Mouse (Mus musculus): ENCODE measurements around the gene Tmem178b. TPM values are rescaled to one million over a fixed set of nuclear protein-coding genes. Genes with fewer than 3 reads are reported as not detected.

Tmem178b gene
- total and polyA plus RNA-seq, 3 experiments: 0.16 TPM; not detected in 2

DNA sequence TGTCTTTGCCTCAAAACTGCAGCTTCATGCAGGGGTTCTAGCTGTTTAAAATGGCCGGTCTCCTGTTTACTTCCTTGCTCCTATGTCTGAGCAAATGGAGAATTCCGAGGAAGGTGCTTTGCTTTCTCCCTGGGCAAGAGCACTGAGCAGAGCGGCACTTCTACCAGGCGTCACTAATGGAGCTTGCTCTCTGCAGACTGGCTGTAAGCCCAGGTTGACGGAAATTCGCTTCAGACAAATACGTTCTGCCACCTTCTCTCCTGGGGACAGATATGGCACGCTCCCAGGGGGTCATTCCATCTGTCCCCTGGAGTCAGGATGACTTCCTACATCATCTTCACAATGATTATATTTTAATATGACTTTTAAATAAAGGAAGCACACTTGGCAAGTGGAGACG, 271.3 kb downstream of the Tmem178b start:
- Histone ChIP-seq H3K4me1 (ENCODE audit: insufficient read depth, low read depth, low read length) (no peaks in the 10 kb centered on the region), H3K4me3 (ENCODE audit: low read depth, low read length) (no peak overlapping the region), H3K27me3 (ENCODE audit: insufficient read depth, low read length) (no peaks in the 10 kb centered on the region), H3K9me3 (replicated peaks) (no peaks in the 10 kb centered on the region), H3K36me3 (replicated peaks) (no peaks in the 10 kb centered on the region)
- no peak for DNase-seq (ENCODE audit: low spot score)
- no peak for ATAC-seq (ENCODE audit: extremely low read depth, insufficient number of reproducible peaks, low FRiP score, poor library complexity, severe bottlenecking)
- no peak for TF ChIP-seq CTCF (IDR thresholded peaks at IDR 0.05; ENCODE audit: low read depth, low read length)

DNA sequence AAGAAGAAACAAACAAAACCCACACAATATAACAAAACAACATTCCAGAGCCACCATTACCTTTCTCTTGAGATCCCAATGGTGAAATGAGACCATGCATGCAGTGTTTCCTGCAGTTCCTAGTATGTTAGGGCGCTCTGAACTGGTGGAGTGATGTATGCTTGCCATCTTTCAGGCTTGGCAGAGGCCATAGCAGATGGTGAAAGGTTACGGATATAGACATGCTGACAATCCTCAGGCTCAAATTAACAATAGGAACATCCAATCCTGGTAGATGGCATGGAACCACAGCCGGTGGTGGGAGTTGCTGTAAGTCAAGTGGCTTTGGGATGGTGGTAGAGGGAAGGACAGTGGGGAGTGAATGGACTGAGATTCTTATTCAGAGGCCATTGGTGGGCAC, 272.5 kb downstream of the Tmem178b start:
- Histone ChIP-seq H3K27me3 (ENCODE audit: insufficient read depth, low read length) (no peaks in the 10 kb centered on the region), H3K4me3 (ENCODE audit: low read depth, low read length) (no peak overlapping the region)
- TF ChIP-seq TAL1 (conservative IDR thresholded peaks at IDR 0.05; ENCODE audit: low read depth, low read length) (no peak), CTCF (IDR thresholded peaks at IDR 0.05; ENCODE audit: low read depth, low read length) (no peak), GATA1 (IDR thresholded peaks at IDR 0.05; ENCODE audit: borderline replicate concordance, low read length) (no peak), POLR2AphosphoS5 (IDR thresholded peaks at IDR 0.05; ENCODE audit: insufficient replicate concordance, low read depth, low read length) (no peak), GATA2 (IDR thresholded peaks at IDR 0.05; ENCODE audit: borderline replicate concordance, low read depth, low read length) (no peak)

DNA sequence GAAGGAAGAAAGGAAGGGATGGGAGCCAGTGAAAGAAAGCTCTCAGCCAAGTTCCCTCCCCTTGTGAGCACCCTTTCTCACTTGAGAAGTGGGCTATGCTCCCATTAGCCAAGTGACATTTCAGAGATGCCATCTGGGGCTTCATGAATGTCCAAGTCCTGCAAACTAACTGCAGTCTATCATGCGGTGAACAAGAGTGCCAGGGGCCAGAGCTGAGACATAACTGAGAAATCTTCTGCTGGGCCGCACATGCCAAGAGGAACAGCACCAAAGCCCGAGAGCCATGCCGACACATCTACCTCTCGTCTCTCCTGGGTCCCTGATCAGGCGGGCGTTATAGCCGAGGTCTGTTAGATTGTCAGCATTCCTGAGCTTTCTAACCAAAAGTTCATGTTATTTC, 279.2 kb downstream of the Tmem178b start:
- TF ChIP-seq GATA2 (IDR thresholded peaks at IDR 0.05; ENCODE audit: borderline replicate concordance, low read depth, low read length) (no peak), CTCF (IDR thresholded peaks at IDR 0.05; ENCODE audit: low read depth, low read length) (no peak), TAL1 (conservative IDR thresholded peaks at IDR 0.05; ENCODE audit: low read depth, low read length) (no peak), GATA1 (IDR thresholded peaks at IDR 0.05; ENCODE audit: borderline replicate concordance, low read length) (no peak), POLR2AphosphoS5 (IDR thresholded peaks at IDR 0.05; ENCODE audit: insufficient replicate concordance, low read depth, low read length) (no peak)
- Histone ChIP-seq H3K27me3 (ENCODE audit: insufficient read depth, low read length) (no peaks in the 10 kb centered on the region), H3K4me1 (ENCODE audit: insufficient read depth, low read depth, low read length) (no peaks in the 10 kb centered on the region), H3K9me3 (replicated peaks) (no peaks in the 10 kb centered on the region), H3K36me3 (replicated peaks) (no peaks in the 10 kb centered on the region), H3K4me3 (ENCODE audit: low read depth, low read length) (no peak overlapping the region)
- DNase-seq (ENCODE audit: low spot score) (no peak), ATAC-seq (ENCODE audit: extremely low read depth, insufficient number of reproducible peaks, low FRiP score, poor library complexity, severe bottlenecking) (no peak)

More for the DNA sequence above, 272.5 kb downstream of the Tmem178b start:
- ATAC-seq (ENCODE audit: extremely low read depth, insufficient number of reproducible peaks, low FRiP score, poor library complexity, severe bottlenecking): no peak
- no peaks in the 10 kb centered on the region for H3K9me3 ChIP-seq (replicated peaks)
- no peak for DNase-seq (ENCODE audit: low spot score)
- H3K4me1 ChIP-seq (ENCODE audit: insufficient read depth, low read depth, low read length): no peaks in the 10 kb centered on the region
- H3K36me3 ChIP-seq (replicated peaks): no peaks in the 10 kb centered on the region

DNA sequence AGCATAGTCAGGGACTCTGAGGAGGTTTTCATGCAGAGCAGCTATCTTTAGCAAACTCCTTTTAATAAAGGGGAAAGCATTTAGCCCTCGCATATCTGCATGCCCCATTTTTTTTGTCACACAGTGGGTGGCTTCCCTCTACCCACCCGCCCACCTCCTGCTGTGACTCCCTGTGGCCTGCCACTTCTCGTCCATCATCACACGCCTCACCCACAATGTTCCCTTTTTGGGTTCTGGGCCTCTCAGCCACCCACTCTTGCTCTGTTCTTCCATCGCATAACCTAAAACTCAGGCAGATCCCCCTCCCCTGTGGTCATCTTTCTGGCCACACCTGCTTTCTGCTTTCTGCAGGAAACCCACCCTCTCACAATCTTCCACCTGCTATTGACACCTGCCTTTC, 288.3 kb downstream of the Tmem178b start:
- no peak for TF ChIP-seq GATA1 (IDR thresholded peaks at IDR 0.05; ENCODE audit: borderline replicate concordance, low read length)
- TF ChIP-seq GATA2 (IDR thresholded peaks at IDR 0.05; ENCODE audit: borderline replicate concordance, low read depth, low read length): no peak
- TF ChIP-seq POLR2AphosphoS5 (IDR thresholded peaks at IDR 0.05; ENCODE audit: insufficient replicate concordance, low read depth, low read length): no peak
- no peak for TF ChIP-seq TAL1 (conservative IDR thresholded peaks at IDR 0.05; ENCODE audit: low read depth, low read length)
- TF ChIP-seq CTCF (IDR thresholded peaks at IDR 0.05; ENCODE audit: low read depth, low read length): no peak
- no peak for DNase-seq (ENCODE audit: low spot score)
- H3K36me3 ChIP-seq (replicated peaks): no peaks in the 10 kb centered on the region
- H3K9me3 ChIP-seq (replicated peaks): no peaks in the 10 kb centered on the region
- ATAC-seq (ENCODE audit: extremely low read depth, insufficient number of reproducible peaks, low FRiP score, poor library complexity, severe bottlenecking): no peak
- no peaks in the 10 kb centered on the region for H3K4me1 ChIP-seq (ENCODE audit: insufficient read depth, low read depth, low read length)
- H3K27me3 ChIP-seq (ENCODE audit: insufficient read depth, low read length): no peaks in the 10 kb centered on the region
- no peak overlapping the region for H3K4me3 ChIP-seq (ENCODE audit: low read depth, low read length)

DNA sequence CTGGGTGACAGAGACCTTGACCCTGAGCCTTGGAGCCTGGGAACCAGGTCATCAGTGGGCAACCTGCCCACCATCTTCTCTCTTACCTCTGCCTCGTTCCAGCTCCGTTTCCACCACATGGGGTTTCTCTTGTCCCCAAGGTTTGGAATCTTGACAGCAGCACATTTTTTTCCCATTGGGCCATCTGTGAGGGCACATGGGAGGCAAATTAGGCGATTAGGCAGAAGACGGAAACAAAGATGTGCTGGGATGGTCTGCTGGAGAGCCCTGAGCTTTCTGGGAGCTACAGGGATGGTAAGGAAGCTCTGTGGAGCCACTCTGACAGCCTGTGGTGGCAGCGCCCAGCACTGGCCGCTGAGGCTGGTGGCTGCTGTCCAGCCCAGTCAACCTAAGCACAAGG, 300.5 kb downstream of the Tmem178b start:
- no peaks in the 10 kb centered on the region for H3K4me1 ChIP-seq (ENCODE audit: insufficient read depth, low read depth, low read length)
- peaks cover 7% of the 10 kb centered on the region; the same call in 1 of the 2 replicates for H3K27me3 ChIP-seq (ENCODE audit: insufficient read depth, low read length)
- H3K9me3 ChIP-seq (replicated peaks): no peaks in the 10 kb centered on the region
- no peak overlapping the region for H3K4me3 ChIP-seq (ENCODE audit: low read depth, low read length)
- DNase-seq (ENCODE audit: low spot score) (no peak), ATAC-seq (ENCODE audit: extremely low read depth, insufficient number of reproducible peaks, low FRiP score, poor library complexity, severe bottlenecking) (no peak)
- no peaks in the 10 kb centered on the region for H3K36me3 ChIP-seq (replicated peaks)
- TF ChIP-seq POLR2AphosphoS5 (IDR thresholded peaks at IDR 0.05; ENCODE audit: insufficient replicate concordance, low read depth, low read length) (no peak), GATA1 (IDR thresholded peaks at IDR 0.05; ENCODE audit: borderline replicate concordance, low read length) (no peak), CTCF (IDR thresholded peaks at IDR 0.05; ENCODE audit: low read depth, low read length) (no peak), TAL1 (conservative IDR thresholded peaks at IDR 0.05; ENCODE audit: low read depth, low read length) (no peak), GATA2 (IDR thresholded peaks at IDR 0.05; ENCODE audit: borderline replicate concordance, low read depth, low read length) (no peak)

DNA sequence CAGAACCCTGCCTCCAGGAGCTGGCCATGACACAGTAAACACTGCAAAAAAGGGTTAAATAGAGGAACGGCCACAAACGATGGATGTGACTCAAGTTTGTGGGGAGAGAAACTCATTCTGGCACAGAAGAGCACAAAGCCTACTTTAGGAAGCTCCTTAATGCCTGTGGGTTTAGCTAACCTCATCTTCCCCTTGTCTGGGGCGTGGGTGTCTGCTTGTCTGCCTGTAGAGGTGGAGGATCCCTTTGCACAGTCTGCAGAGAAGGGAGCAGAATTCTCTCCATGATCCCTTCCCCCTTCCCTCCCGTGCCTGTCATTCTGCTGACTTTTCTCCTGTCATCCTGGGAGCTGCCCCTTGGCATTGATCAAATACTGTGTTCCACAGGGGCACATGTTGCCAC, 304.8 kb downstream of the Tmem178b start:
- Histone ChIP-seq H3K4me1 (ENCODE audit: insufficient read depth, low read depth, low read length) (no peaks in the 10 kb centered on the region), H3K27me3 (ENCODE audit: insufficient read depth, low read length) (peaks cover 7% of the 10 kb centered on the region; the same call in 1 of the 2 replicates), H3K4me3 (ENCODE audit: low read depth, low read length) (no peak overlapping the region), H3K9me3 (replicated peaks) (no peaks in the 10 kb centered on the region), H3K36me3 (replicated peaks) (no peaks in the 10 kb centered on the region)
- ATAC-seq (ENCODE audit: extremely low read depth, insufficient number of reproducible peaks, low FRiP score, poor library complexity, severe bottlenecking) (no peak), DNase-seq (ENCODE audit: low spot score) (no peak)
- TF ChIP-seq TAL1 (conservative IDR thresholded peaks at IDR 0.05; ENCODE audit: low read depth, low read length) (no peak), GATA1 (IDR thresholded peaks at IDR 0.05; ENCODE audit: borderline replicate concordance, low read length) (no peak), GATA2 (IDR thresholded peaks at IDR 0.05; ENCODE audit: borderline replicate concordance, low read depth, low read length) (no peak), CTCF (IDR thresholded peaks at IDR 0.05; ENCODE audit: low read depth, low read length) (no peak), POLR2AphosphoS5 (IDR thresholded peaks at IDR 0.05; ENCODE audit: insufficient replicate concordance, low read depth, low read length) (no peak)

DNA sequence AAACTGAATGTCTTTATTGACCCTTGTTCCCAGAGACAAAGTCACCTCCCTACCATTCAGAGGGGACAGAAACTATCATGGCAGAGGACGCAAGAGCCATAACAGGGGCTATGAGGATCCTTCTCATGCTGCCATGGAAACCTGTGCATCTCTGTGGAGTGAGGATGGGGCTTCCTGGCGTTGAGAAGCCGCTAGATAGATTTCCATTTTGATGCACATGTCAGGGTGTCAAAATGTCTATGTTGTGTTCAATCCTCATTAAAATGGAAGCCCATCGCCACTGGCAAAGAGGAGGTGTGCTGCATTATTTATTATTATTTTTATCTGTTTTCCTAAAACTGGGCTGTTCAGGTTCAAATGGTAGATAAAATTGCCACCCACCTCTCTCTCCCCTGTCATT, 307.5 kb downstream of the Tmem178b start:
- no peak for DNase-seq (ENCODE audit: low spot score)
- TF ChIP-seq GATA2 (IDR thresholded peaks at IDR 0.05; ENCODE audit: borderline replicate concordance, low read depth, low read length): no peak
- no peak for TF ChIP-seq GATA1 (IDR thresholded peaks at IDR 0.05; ENCODE audit: borderline replicate concordance, low read length)
- no peak for TF ChIP-seq TAL1 (conservative IDR thresholded peaks at IDR 0.05; ENCODE audit: low read depth, low read length)
- no peak for TF ChIP-seq POLR2AphosphoS5 (IDR thresholded peaks at IDR 0.05; ENCODE audit: insufficient replicate concordance, low read depth, low read length)
- Histone ChIP-seq H3K4me3 (ENCODE audit: low read depth, low read length) (no peak overlapping the region), H3K4me1 (ENCODE audit: insufficient read depth, low read depth, low read length) (no peaks in the 10 kb centered on the region), H3K36me3 (replicated peaks) (no peaks in the 10 kb centered on the region), H3K9me3 (replicated peaks) (no peaks in the 10 kb centered on the region), H3K27me3 (ENCODE audit: insufficient read depth, low read length) (no peaks in the 10 kb centered on the region)
- ATAC-seq (ENCODE audit: extremely low read depth, insufficient number of reproducible peaks, low FRiP score, poor library complexity, severe bottlenecking): no peak
